Mouse (Mus musculus): ENCODE results near the gene Rph3al. TPM values are rescaled to one million over a fixed set of nuclear protein-coding genes. Genes with fewer than 3 reads are reported as not detected.

Rph3al gene
- total RNA-seq, 2 experiments from 2014 or later, result 12.7 to 15.0 TPM

DNA sequence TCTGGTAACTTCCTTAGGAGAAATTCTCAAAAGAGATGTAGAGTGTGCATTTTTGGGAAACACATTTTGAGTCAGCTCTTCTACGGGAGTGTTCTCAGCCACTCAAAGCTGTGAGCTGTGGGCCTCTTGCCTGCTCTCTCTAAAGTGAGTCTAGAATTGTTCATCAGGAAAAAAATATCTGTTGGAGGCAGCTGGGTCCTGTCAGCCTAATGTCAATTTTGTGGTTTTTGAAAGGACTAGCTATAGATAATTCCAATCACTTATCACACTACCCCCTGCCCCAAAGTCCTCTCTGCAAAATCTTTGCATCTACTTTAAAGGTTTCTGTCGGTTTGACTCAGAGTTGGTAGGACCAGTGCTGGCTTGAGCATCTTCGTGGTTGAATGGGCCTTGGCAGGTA, 20.9 kb downstream of the Rph3al start:
- no peak overlapping the region for H3K4me3 ChIP-seq
- no peak overlapping the region for H3K27ac ChIP-seq
- TF ChIP-seq CTCF (IDR thresholded peaks at IDR 0.05), result no peak
- DNase-seq, result no peak
- intact Hi-C loops (cut with DNase I), result no loop called here

DNA sequence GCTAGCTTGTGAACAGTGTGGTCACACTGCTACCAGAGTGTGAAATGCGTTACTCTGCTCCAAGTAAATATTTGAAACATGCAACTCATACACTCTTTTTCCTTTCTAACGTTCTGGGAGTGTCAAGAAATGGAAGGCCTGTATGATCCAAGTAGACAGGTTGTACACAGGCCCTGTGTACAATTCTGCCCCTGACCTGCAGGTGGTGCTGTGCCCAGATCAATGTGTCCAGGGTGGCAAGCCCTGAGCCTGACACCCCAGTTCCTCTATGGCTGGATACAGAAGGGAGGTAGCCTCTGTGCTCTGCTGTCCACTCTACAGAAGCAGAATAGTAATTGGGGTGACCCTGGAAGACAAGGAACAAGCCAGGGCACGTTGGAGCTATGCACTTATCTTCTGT, 24.3 kb downstream of the Rph3al start:
- H3K4me3 ChIP-seq, result no peak overlapping the region
- TF ChIP-seq CTCF (IDR thresholded peaks at IDR 0.05), result peak; percentile 77
- H3K27ac ChIP-seq, result no peak overlapping the region
- intact Hi-C loops (cut with DNase I), result loop anchor here (1.0 to 5.0 kb wide), 3 partner anchors 53 to 253 kb away; no protein-coding TSS in a partner anchor
- peak; percentile 74 for DNase-seq

DNA sequence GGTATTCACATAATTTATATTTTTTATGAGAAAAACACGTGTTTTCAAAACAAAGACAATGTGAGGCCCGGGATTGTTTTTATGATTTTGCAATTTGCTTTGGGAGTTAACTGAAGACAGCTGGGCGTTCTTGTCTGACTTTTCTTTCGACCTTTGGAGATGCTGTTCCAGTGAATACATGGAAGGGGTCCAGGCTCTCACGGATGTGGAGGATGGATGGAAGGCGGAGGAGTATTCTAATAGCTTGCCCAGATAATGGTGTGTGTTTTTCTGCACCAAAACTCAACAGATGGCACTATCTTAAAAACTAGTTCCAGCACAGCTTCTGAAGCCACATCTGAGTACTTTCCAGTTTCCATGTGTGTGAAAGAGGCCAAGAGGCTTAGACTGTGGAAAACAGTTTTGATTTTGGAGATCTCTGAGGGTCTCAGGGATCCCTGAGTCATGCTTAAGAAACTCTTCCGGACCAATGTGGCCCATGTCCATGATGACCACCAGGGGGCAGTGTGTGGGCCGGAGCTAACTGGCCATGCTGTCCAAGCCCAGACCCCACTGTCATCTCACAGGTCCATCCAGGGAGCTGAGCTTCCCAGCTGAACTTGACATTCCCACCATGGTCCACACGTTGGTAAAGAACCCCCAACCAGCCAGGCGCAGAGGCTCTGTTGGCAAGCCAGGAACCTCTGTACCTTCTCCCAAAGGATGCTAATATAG, 25.1 kb downstream of the Rph3al start:
- intact Hi-C loops (cut with DNase I), result loop anchor here (5.0 kb wide), 2 partner anchors 131 to 254 kb away; no protein-coding TSS in a partner anchor
- Histone ChIP-seq H3K4me3 (no peak overlapping the region), H3K27ac (peak overlapping the region; percentile 17; the same call in 1 of the 2 replicates)
- TF ChIP-seq CTCF (IDR thresholded peaks at IDR 0.05), result peak; percentile 92
- peak; percentile 81 for DNase-seq

DNA sequence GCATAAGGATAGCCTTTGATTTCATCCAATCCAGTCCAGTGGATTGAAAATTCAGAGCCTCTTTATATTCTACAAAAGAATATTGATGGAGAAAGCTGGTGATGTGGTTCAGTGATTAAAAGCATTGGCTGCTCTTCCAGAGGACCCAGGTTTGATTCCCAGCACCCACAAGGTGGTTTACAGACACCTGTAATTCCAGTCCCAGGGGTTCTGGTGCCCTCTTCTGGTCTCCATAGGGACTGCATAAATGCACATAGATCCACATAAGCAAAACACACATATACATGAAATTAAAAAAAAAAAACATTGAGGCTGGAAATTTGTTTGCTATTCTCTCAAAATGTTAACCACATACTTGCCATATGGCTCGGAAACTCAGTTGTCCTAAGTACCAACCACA, 26.3 kb downstream of the Rph3al start:
- peak; percentile 48 for TF ChIP-seq CTCF (IDR thresholded peaks at IDR 0.05)
- no peak for DNase-seq
- Histone ChIP-seq H3K4me3 (no peak overlapping the region), H3K27ac (no peak overlapping the region)
- intact Hi-C loops (cut with DNase I), result loop anchor here (5.0 kb wide), 2 partner anchors 130 to 255 kb away; no protein-coding TSS in a partner anchor

DNA sequence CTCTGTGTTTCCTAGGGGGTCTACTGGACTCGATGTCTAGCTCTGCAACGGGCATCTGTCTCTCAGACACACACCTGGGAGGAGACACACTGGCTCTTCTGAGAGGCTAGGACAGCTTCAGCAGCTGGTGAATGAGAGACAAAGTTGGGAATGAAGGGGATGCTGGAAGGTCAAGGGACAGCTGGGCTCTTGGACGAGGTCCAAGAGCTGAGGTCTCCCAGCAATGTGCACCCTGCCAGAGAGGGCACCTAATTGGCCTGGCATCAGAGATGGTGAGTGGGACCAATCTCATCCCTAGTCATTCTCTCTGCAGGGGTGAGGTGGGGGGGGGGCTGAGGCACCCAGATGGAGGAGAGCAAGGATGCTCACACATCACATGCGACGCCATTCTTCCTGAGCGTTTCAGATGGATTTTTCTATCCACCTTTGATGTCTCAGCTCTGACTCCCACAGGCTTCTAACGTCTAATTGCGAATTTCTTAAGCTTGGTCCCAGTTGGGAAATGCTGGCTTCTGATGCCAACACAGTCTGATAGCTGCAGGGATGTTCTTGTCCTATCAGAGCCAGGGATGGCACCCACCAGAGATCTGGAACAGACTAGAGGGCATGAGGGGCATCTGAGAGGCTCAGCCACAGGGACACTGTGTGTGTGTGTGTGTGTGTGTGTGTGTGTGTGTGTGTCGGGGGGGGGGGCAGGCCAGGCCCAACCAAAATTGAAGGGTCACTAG, 28.4 kb downstream of the Rph3al start:
- Histone ChIP-seq H3K4me3 (no peak overlapping the region), H3K27ac (no peak overlapping the region)
- intact Hi-C loops (cut with DNase I), result loop anchor here (5.0 kb wide), 2 partner anchors 128 to 257 kb away; no protein-coding TSS in a partner anchor
- TF ChIP-seq CTCF (IDR thresholded peaks at IDR 0.05), result no peak
- no peak for DNase-seq

DNA sequence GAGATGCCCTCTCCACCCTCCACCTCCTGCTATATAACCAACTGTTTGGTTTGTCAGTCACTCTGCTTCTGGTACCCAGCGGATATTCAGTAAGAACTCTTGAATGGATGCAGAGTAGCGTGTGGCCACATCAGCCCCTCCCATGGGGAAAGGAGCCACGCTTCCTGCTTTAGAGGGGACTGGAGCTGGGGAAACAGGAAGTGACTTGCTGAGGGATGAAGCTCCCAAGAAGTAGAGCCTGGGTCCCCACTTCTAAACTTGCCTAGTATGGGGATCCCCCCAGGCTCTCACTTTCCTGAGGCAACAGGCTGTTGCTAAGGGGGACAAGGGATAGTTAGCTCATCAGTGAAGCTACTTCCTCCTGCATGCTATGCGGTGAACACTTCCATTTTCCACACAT, 30.8 kb downstream of the Rph3al start:
- TF ChIP-seq CTCF (IDR thresholded peaks at IDR 0.05), result no peak
- intact Hi-C loops (cut with DNase I), result no loop called here
- no peak overlapping the region for H3K27ac ChIP-seq
- H3K4me3 ChIP-seq, result no peak overlapping the region
- DNase-seq, result no peak

DNA sequence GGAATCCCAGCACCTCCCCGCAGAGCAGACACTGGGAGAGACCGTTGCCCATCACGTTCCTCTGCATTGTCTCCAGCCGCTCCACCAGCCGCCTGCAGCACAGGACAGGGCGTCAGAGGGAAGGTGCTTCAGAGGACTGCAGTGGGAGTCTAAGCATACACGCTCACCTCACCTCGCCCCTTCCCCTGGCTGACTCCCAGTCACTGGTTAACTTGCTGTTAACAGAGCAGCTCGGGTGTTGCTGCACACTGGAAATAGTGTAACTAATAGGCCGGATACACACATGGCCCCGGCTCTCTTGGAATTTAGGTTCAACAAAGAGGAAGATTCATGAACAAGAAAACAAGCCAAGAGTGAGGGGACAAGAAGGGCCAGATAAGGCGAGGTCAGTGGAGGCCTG, 31.7 kb downstream of the Rph3al start:
- intact Hi-C loops (cut with DNase I), result no loop called here
- Histone ChIP-seq H3K4me3 (no peak overlapping the region), H3K27ac (no peak overlapping the region)
- no peak for TF ChIP-seq CTCF (IDR thresholded peaks at IDR 0.05)
- no peak for DNase-seq

DNA sequence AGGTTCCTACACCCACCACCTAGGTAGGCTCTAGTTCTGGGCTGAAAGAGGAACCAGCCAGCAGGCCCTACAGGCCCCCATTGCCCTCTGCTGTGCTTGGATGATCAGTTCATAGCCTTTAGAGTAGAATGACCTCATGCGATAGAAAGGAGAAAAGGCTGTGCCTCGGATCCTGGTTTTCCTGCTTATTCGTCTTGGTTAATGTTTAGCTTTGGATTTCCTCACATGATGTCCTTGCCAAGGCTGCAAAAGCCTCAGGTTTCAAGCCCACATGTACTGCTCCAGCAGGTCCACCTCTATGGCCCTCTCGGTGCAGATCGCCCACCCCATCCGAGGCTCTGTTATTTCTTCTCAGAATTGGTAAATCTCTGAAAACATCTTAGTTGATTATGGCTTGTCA, 33.2 kb downstream of the Rph3al start:
- Histone ChIP-seq H3K4me3 (no peak overlapping the region), H3K27ac (no peak overlapping the region)
- no peak for DNase-seq
- intact Hi-C loops (cut with DNase I), result no loop called here
- no peak for TF ChIP-seq CTCF (IDR thresholded peaks at IDR 0.05)

DNA sequence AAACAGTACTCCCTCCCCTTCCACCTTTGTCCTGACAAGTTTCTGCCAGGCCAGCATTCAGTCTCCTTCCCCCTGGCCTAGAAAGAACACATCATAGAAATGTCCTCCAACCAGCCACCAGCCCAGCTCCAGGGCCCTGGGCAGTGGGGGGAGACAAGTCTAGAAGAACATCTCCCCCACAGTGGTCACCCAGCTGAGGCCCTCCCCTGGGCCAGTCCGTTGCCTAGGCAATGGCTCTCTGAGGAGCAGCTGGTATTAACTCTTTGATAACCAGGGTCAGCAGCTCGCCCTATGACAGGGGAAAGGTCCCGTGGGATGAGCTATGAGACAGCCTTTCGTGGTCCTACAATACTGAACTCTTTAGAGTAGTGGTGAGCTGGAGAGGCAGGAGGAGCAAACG, 33.7 kb downstream of the Rph3al start:
- DNase-seq, result no peak
- no peak overlapping the region for H3K27ac ChIP-seq
- intact Hi-C loops (cut with DNase I), result no loop called here
- H3K4me3 ChIP-seq, result no peak overlapping the region
- no peak for TF ChIP-seq CTCF (IDR thresholded peaks at IDR 0.05)

DNA sequence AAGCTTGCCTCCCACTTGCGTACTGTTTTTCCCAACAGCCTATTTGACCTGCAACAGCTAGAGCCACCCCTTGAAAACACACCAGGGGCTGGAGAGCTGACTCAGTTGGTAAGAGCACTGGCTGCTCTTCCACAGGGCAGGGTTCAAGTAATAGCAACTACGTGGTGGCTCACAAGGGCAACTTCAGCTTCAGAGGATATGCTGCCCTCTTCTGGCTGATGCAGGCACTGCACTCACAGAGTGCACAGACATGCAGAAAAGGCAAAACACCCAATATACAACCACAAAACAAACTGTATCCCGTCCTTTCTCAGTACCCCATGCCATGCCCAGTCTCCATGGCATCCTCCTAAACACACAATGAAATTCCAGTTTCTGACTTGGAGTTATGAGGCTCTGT, 34.7 kb downstream of the Rph3al start:
- DNase-seq, result no peak
- intact Hi-C loops (cut with DNase I), result no loop called here
- Histone ChIP-seq H3K27ac (no peak overlapping the region), H3K4me3 (no peak overlapping the region)
- TF ChIP-seq CTCF (IDR thresholded peaks at IDR 0.05), result peak; percentile 61

DNA sequence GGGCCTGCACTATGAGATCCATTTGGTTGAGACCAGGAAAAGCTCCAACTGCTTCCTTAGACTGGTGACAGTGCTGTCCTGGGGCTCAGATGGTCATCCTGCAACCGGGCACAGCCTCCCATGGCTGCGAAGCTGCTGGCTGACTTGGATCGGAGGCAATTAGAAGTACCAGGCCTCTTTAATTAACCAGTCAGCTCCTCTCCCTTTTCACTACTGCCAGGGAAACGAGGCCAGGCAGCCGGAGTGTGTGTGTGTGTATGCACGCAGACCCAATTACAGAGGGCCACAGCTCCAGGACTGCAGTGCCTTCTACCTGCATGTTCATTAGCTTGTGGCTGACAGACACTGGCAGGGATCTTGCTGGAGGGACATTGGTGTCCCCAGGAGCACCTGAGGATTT, 36.9 kb downstream of the Rph3al start:
- Histone ChIP-seq H3K27ac (no peak overlapping the region), H3K4me3 (no peak overlapping the region)
- intact Hi-C loops (cut with DNase I), result no loop called here
- TF ChIP-seq CTCF (IDR thresholded peaks at IDR 0.05), result no peak
- no peak for DNase-seq

DNA sequence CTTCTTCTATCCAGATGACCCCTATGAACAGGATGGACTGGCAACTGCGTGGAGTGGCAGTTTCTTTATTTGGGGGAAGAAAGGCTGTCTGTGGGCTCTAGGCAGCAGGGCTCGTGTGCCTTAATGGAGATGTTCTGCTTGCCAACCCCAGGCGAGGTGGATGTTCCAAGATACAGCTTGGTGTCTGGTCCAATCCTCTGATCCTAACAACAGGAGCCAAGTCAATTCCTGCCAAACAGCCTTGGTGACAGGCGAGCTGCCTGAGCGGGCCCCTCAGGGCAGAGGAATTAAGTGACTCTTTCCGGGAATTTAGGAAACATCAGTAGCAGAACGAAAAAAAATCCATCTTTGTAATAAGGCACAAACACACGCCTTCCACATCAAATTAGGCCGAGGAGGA, 38.6 kb downstream of the Rph3al start:
- intact Hi-C loops (cut with DNase I), result no loop called here
- H3K4me3 ChIP-seq, result no peak overlapping the region
- no peak overlapping the region for H3K27ac ChIP-seq
- DNase-seq, result peak; percentile 33
- TF ChIP-seq CTCF (IDR thresholded peaks at IDR 0.05), result no peak

DNA sequence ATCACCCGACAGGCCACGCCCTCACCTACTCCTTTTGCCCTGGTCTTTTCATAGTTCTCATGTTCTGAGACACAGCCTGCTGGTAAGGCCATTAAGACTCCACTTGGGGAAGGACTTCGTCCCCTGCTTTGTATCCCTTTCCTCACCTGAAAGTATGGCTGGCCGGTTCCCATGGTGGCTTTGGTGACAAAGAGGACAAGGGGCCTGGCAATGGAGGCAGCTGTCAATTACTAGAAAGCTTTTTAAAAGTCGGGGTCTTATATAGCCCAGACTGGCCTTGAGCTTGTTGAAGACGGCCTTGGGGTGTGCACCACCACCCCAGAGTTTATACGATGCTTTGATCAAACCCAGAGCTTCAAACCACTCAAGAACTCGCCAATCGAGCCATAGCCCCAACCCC, 39.7 kb downstream of the Rph3al start:
- H3K27ac ChIP-seq, result no peak overlapping the region
- H3K4me3 ChIP-seq, result no peak overlapping the region
- DNase-seq, result no peak
- intact Hi-C loops (cut with DNase I), result no loop called here
- TF ChIP-seq CTCF (IDR thresholded peaks at IDR 0.05), result no peak
